In the genomic region with DNA sequence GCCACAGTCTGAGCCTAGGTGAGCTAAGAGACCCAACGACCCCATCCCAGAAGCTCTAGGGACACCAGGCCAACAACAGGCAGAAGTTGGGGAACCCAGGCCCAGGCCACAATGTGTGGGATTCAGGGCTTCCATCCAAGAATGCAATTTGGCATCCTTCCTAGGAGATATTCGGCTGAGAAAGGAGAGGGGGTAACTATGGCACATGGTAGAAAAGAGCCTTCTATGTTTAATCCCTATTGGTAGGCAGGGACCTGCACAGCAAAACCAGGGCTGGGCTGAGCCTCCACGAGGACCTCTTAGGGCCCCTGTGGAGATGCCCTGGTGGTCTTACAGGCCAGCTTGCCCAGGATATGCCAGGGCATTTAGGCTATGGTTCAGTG, we compare ENCODE assay signal across 12 mouse cellular contexts.
DNase-seq lines count a peak whose midpoint lies in the region; ATAC-seq and TF ChIP-seq lines count a peak whose summit lies in the region.
"Had no signal": no experiment of that assay in that cellular context is flagged by ENCODE, and none has a peak within 500 bp of the region (broad histone marks: within the 10 kb centered on the region; RNA-seq: fewer than 3 reads in every experiment).

No protein-coding gene starts in this region.

- peak overlapping the region; percentile 37 for H3K27ac ChIP-seq in heart, embryonic 16.5 days (ENCODE audit: low read length)
- no peak overlapping the region for H3K27ac ChIP-seq in heart, embryonic 11.5 days (ENCODE audit: low read depth, low read length)
- H3K27ac ChIP-seq in embryonic facial prominence, embryonic 10.5 days (replicated peaks): peak overlapping the region; percentile 30; the same call in 1 of the 2 replicates
- peak overlapping the region; percentile 14; the same call in 1 of the 2 replicates for H3K27ac ChIP-seq in small intestine, adult 2 months (ENCODE audit: insufficient read depth, low read depth, low read length)
- H3K27ac ChIP-seq in layer of hippocampus, adult 2 months: no peak overlapping the region

- WGBS in heart, embryonic 16.5 days: 43% methylated on average over 3 of the region's 3 CpGs
- 67% methylated on average over 3 of the region's 3 CpGs for WGBS in heart, embryonic 11.5 days (ENCODE audit: insufficient replicate concordance)
- 86% methylated on average over 3 of the region's 3 CpGs for WGBS in embryonic facial prominence, embryonic 10.5 days
- WGBS in small intestine, adult 2 months: 34% methylated on average over 3 of the region's 3 CpGs

- H3K4me1 ChIP-seq in heart, embryonic 16.5 days (ENCODE audit: control insufficient read depth, insufficient read depth, low read length): peaks cover 29% of the 10 kb centered on the region
- peaks cover 16% of the 10 kb centered on the region for H3K4me1 ChIP-seq in heart, embryonic 11.5 days (ENCODE audit: control insufficient read depth, insufficient read depth, low read length)
- H3K4me1 ChIP-seq in embryonic facial prominence, embryonic 10.5 days: peaks cover 58% of the 10 kb centered on the region
- peaks cover 45% of the 10 kb centered on the region for H3K4me1 ChIP-seq in small intestine, adult 2 months (ENCODE audit: control insufficient read depth, insufficient read depth, insufficient read length, low read length)

- H3K9me3 ChIP-seq in heart, embryonic 16.5 days (replicated peaks; ENCODE audit: control insufficient read depth, low read length): no peaks in the 10 kb centered on the region
- no peaks in the 10 kb centered on the region for H3K9me3 ChIP-seq in heart, embryonic 11.5 days (replicated peaks; ENCODE audit: control insufficient read depth, low read length)
- H3K9me3 ChIP-seq in embryonic facial prominence, embryonic 10.5 days: no peaks in the 10 kb centered on the region

- H3K9ac ChIP-seq in heart, embryonic 16.5 days (ENCODE audit: low read length): no peak overlapping the region
- H3K9ac ChIP-seq in heart, embryonic 11.5 days (ENCODE audit: low read depth, low read length): no peak overlapping the region

- TF ChIP-seq POLR2A in small intestine, adult 2 months (IDR thresholded peaks at IDR 0.05; ENCODE audit: low read depth, low read length): no peak

- no peaks in the 10 kb centered on the region for H3K36me3 ChIP-seq in heart, embryonic 16.5 days (ENCODE audit: control insufficient read depth, insufficient read depth)
- no peaks in the 10 kb centered on the region for H3K36me3 ChIP-seq in heart, embryonic 11.5 days (ENCODE audit: control insufficient read depth, insufficient read depth, low read length)
- H3K36me3 ChIP-seq in embryonic facial prominence, embryonic 10.5 days (replicated peaks): no peaks in the 10 kb centered on the region
- H3K36me3 ChIP-seq in small intestine, adult 2 months (ENCODE audit: control insufficient read depth, insufficient read depth, low read length): no peaks in the 10 kb centered on the region

- no peaks in the 10 kb centered on the region for H3K27me3 ChIP-seq in heart, embryonic 16.5 days (ENCODE audit: control insufficient read depth, insufficient read depth, low read length)
- H3K27me3 ChIP-seq in heart, embryonic 11.5 days (ENCODE audit: control insufficient read depth, insufficient read depth, low read length): no peaks in the 10 kb centered on the region
- peaks cover 7% of the 10 kb centered on the region for H3K27me3 ChIP-seq in embryonic facial prominence, embryonic 10.5 days (replicated peaks; ENCODE audit: low read depth, poor library complexity, severe bottlenecking)
- no peaks in the 10 kb centered on the region for H3K27me3 ChIP-seq in small intestine, adult 2 months (ENCODE audit: control insufficient read depth, insufficient read depth, low read length)

- ATAC-seq in heart, embryonic 16.5 days (replicated peaks; ENCODE audit: extremely low read depth, insufficient read depth, low FRiP score): no peak
- ATAC-seq in heart, embryonic 11.5 days (replicated peaks; ENCODE audit: insufficient number of reproducible peaks, low FRiP score, low TSS enrichment): no peak

- peak; percentile 33 to 42 for DNase-seq in right cerebral cortex, postnatal 10 days (ENCODE audit: low spot score in 2 of 2)
- no peak for DNase-seq in right cerebral cortex, postnatal 14 days
- no peak for DNase-seq in embryonic facial prominence, embryonic 10.5 days (ENCODE audit: low spot score)
- DNase-seq in layer of hippocampus, adult 2 months (ENCODE audit: low spot score in 2 of 2): no peak
- no peak for DNase-seq in adrenal gland, postnatal 10 days
- DNase-seq: cerebellum, adult 8-10 months; gastrocnemius, postnatal 14 days; heart, postnatal 14 days; retina, postnatal 1 day had no signal

- TF ChIP-seq CTCF in small intestine, adult 2 months (IDR thresholded peaks at IDR 0.05; ENCODE audit: extremely low read depth, insufficient read length, insufficient replicate concordance, low read depth, low read length): no peak
- TF ChIP-seq CTCF in layer of hippocampus, adult 2 months (conservative IDR thresholded peaks at IDR 0.05): no peak

- no peak overlapping the region for H3K4me3 ChIP-seq in heart, embryonic 16.5 days (ENCODE audit: low read length)
- no peak overlapping the region for H3K4me3 ChIP-seq in heart, embryonic 11.5 days (ENCODE audit: low read depth, low read length)
- no peak overlapping the region for H3K4me3 ChIP-seq in embryonic facial prominence, embryonic 10.5 days
- H3K4me3 ChIP-seq in small intestine, adult 2 months (ENCODE audit: low read depth, low read length): no peak overlapping the region
- no peak overlapping the region for H3K4me3 ChIP-seq in layer of hippocampus, adult 2 months

- no peak overlapping the region for H3K4me2 ChIP-seq in heart, embryonic 16.5 days (ENCODE audit: low read depth, low read length)
- no peak overlapping the region for H3K4me2 ChIP-seq in heart, embryonic 11.5 days

Comparison
In these comparisons a context has a peak if more than half of its experiments do, and no peak if none do; other contexts are left out.
1. H3K27ac ChIP-seq: peak in heart, embryonic 16.5 days (single experiment), embryonic facial prominence, embryonic 10.5 days (single experiment) and small intestine, adult 2 months (single experiment); none in heart, embryonic 11.5 days (single experiment) and layer of hippocampus, adult 2 months (single experiment).
2. DNase-seq: peak in right cerebral cortex, postnatal 10 days (2 of 2); none in right cerebral cortex, postnatal 14 days (single experiment), embryonic facial prominence, embryonic 10.5 days (single experiment), layer of hippocampus, adult 2 months (0 of 2) and adrenal gland, postnatal 10 days (single experiment).